Mouse (Mus musculus) CD8-positive naive resting alpha-beta T cell, adult 2 months (primary cell): ENCODE data around the gene Zfp74.
A peak's percentile ranks its signal among the peaks of the same experiment; 100 is the strongest.

Experiments
- DNase-seq, 2 experiments: peaks; one replicate each; pipeline ENCODE4 v3.0.0; 2022; ENCODE audit warnings: low read depth in 2 of 2, low spot score in 2 of 2

Gene Zfp74

DNA sequence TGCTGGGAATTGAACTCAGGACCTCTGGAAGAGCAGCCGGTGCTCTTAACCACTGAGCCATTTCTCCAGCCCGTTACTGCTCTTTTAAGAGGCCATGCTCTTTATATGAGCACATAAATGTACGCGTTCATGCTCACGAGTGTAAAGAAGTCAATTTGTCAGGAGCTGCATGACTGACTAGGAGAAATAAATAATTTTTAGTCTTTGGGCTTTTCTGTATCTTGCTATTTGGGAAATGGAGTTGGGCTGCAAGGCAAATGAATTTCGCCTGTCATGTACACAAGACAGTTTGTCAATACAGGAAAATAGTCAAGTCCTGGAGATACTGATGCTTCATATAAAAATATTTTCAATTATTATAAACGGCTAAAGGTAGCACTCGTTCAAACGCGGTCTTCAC, 803 bp downstream of the Zfp74 start:
- no peak for DNase-seq

DNA sequence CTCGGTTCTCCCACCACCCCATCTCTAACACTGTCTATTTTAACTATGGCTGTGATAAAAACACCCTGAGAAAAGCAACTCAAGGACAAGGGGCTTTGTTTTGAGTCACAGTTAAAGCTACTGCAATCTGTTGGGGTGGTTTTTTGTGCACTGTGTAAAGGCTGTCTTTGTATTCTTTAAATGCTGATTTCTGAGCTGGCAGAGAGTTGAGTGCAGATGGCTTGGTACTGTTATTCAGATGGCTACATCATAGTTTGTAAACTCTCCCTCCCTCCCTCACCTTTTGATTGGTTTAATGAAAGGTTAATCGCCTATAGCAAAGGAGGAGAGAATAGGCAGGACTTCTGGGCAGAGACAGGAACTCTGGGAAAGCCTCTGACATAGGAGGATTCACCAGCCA, 9.7 kb downstream of the Zfp74 start:
- no peak for DNase-seq

DNA sequence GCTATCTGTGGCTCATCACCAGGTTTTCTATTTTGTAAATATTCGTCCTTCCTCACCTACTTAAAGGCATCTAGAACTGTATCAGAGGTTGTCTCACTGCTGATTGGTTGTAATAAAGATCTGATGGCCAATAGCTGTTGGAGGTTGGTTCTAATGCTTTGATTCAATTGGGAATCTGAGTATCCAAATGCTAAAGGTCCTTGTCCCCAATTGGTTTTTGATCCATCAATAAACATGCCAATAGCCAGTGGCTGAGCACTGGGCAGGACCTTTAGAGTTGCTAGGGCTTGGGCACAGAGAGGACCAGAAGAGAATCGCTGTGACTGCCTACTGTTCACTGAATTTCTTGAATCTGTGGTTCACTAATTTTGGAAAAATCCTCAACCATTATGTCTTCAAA, 10.2 kb downstream of the Zfp74 start:
- DNase-seq: no peak

GRCm38 (mm10) chr7:29942740-29943139, 11.1 kb downstream of the Zfp74 start:
- no peak for DNase-seq

DNA sequence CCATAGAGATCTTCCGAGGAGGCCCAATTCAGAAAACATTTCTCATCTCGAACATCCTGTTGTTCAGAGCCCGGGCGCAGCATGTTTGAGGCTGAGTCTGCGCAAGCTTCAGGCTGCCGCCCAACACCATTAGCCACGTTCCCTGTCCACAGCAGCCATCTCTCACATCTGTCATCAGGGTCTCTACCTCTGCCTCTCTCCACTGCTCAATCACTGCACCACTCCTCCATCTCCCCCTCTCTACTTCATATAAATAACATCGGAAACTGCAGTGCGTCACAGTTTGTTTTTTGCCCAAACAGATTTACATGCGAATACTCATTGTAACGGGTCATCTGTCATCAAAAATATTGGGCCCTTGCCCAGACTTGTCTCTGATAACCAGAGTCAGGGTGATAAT, 12.9 kb downstream of the Zfp74 start:
- DNase-seq: no peak

DNA sequence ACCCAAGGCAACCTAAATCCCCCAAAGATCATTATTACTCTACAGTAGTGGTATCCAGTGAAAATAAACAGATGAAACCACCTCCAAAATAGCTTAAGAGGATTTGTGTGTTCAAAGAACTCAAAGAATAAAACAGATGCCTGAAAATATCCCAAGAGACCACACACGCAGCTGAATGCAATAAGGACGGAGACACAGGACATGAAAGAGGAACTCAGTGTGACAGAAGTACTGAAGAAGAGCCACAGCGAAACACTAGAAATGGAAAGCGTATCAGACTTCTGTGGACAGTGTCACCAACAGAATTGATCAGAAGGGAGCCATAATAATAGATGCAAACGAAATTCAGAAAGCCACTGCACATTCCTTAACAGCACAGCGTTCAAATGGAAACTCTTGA, 15.0 kb downstream of the Zfp74 start:
- no peak for DNase-seq

- DNase-seq: no peak
Measured at GRCm38 (mm10) chr7:29922780-29923179, 31.1 kb downstream of the Zfp74 start.

GRCm38 (mm10) chr7:29921439-29922093, 32.3 kb downstream of the Zfp74 start:
- no peak for DNase-seq

DNA sequence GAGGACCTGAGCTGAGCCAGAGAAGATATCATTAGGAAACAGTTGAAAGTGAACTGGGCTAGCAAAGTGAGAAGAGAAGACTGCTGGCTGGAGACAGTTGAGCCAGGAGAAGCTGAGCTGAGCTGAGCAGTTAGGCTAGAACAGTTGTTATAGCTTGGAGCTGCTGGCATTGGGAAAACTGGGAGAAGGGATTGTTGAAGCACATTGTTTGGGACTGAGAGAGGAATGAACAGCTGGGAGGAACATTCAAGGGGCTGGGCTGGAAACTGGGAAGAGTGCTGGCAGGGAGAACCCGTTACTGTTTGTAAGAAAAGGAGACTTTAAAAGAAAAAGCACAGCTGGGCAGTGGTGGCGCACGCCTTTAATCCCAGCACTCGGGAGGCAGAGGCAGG, 35.8 kb downstream of the Zfp74 start:
- DNase-seq: no peak

GRCm38 (mm10) chr7:29917371-29918061, 36.4 kb downstream of the Zfp74 start:
- DNase-seq: no peak

DNA sequence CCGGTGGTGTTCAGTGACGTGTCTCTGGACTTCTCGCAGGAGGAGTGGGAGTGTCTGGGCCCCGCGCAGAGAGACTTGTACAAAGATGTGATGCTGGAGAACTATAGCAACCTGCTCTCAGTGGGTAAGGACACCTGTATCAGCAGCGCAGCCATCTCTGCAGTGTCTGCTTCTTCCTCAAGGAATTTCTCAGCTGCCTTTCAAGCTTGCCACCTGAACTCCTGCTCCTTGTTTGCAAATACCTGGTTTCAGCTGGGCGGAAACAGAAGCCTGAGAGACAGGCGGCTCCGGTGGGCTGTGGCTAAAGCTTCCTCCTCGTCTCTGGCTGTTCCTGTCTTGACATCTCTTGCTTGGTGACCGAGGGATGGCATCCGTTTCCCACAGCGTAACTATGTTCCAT, 41.7 kb downstream of the Zfp74 start:
- no peak for DNase-seq

GRCm38 (mm10) chr7:29910252-29910651, 43.6 kb downstream of the Zfp74 start:
- no peak for DNase-seq

DNA sequence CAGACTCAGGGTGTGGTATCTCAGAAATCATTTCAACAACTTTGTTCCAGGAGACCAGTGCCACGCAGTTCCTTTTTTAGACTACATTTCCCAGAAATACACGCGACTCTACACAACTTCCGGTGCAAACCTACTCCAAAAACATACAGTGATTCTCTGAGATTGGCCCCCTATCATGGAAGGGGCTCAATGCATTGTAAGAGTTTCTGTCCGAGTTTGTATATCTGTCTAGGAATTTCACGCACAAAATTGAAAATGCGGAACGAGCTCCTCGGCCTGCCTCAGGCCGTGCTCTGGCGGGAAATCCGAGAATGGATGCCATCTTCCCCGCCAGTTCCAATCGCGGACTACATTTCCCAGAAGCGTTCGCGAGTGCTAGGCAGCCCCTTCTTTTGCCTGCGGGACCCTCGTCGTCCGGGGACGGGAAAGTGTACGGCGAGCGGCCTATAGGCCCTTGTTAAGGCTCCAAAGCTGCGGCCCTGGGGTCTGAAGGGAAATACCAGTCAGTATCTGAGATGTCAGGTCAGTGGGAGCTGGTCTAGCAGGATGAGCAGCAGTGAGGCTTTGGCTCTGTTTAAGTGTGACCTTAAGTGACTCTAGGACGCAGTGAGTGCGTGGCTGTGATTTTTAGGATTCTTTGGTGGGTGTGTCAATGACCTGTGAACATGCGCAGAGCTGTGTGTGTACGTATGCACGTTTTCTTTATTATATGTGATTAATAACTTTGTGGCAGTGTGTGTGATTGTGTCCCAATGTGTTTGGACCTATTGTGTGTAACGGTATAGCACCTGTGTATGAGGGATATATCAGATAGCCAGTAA, 45.5 kb downstream of the Zfp74 start, which contains the start of gene Zfp383:
Gene Zfp383 (plus strand): TSS at position 94 of the 821 bp plus-strand sequence.
- peak; percentile 55 to 76 for DNase-seq

GRCm38 (mm10) chr7:29907206-29907605, 46.7 kb downstream of the Zfp74 start:
- no peak for DNase-seq

- no peak for DNase-seq
Measured at GRCm38 (mm10) chr7:29906682-29907058, 47.2 kb downstream of the Zfp74 start.

- peak; percentile 35 to 50 for DNase-seq
Measured at GRCm38 (mm10) chr7:29905966-29906681, 47.8 kb downstream of the Zfp74 start, which contains the start of gene Zfp27. TSS of gene Zfp27 (minus strand) at chr7:29906572.

GRCm38 (mm10) chr7:29904101-29904500, 49.8 kb downstream of the Zfp74 start:
- DNase-seq: no peak

GRCm38 (mm10) chr7:29898351-29898750, 55.5 kb downstream of the Zfp74 start:
- no peak for DNase-seq

- DNase-seq: no peak
Measured at GRCm38 (mm10) chr7:29892756-29893155, 61.1 kb downstream of the Zfp74 start.

- no peak for DNase-seq
Measured at GRCm38 (mm10) chr7:29890501-29890900, 63.4 kb downstream of the Zfp74 start.

GRCm38 (mm10) chr7:29880916-29881315, 73.0 kb downstream of the Zfp74 start:
- no peak for DNase-seq
